Mouse (Mus musculus): ENCODE data around the gene Dnajc17.

The Dnajc17 gene

GRCm38 (mm10) chr2:119208344-119209175, at the start of gene Dnajc17, which contains the start of gene Zfyve19:
Gene Dnajc17, minus strand, starts transcription at chr2:119208795.
Gene Zfyve19, plus strand, starts transcription at chr2:119208617.
- DNase-seq (ENCODE audit: low spot score in 2 of 2): peak; percentile 98 to 99

GRCm38 (mm10) chr2:119254976-119255375, 46.4 kb upstream of the Dnajc17 start:
- no peak for DNase-seq (ENCODE audit: low spot score in 2 of 2)

- DNase-seq (ENCODE audit: low spot score in 2 of 2): peak; percentile 72 to 83
These were observed 42.4 kb upstream of the Dnajc17 start for GRCm38 (mm10) chr2:119250826-119251478.

GRCm38 (mm10) chr2:119250377-119250776, 41.8 kb upstream of the Dnajc17 start:
- no peak for DNase-seq (ENCODE audit: low spot score in 2 of 2)

GRCm38 (mm10) chr2:119249592-119250061, 41.0 kb upstream of the Dnajc17 start:
- no peak for DNase-seq (ENCODE audit: low spot score in 2 of 2)

- DNase-seq (ENCODE audit: low spot score in 2 of 2): no peak
These were observed 39.3 kb upstream of the Dnajc17 start for GRCm38 (mm10) chr2:119247904-119248303.

- DNase-seq (ENCODE audit: low spot score in 2 of 2): no peak
These were observed 36.7 kb upstream of the Dnajc17 start for GRCm38 (mm10) chr2:119245246-119245645.

- no peak for DNase-seq (ENCODE audit: low spot score in 2 of 2)
These were observed 34.0 kb upstream of the Dnajc17 start for GRCm38 (mm10) chr2:119242548-119242947.

- DNase-seq (ENCODE audit: low spot score in 2 of 2): no peak
These were observed 32.2 kb upstream of the Dnajc17 start for GRCm38 (mm10) chr2:119240819-119241186.

- DNase-seq (ENCODE audit: low spot score in 2 of 2): no peak
These were observed 31.7 kb upstream of the Dnajc17 start for GRCm38 (mm10) chr2:119240075-119240818.

- DNase-seq (ENCODE audit: low spot score in 2 of 2): no peak
These were observed 30.1 kb upstream of the Dnajc17 start for GRCm38 (mm10) chr2:119238671-119239070.

- no peak for DNase-seq (ENCODE audit: low spot score in 2 of 2)
These were observed 29.3 kb upstream of the Dnajc17 start for GRCm38 (mm10) chr2:119237871-119238220.

- DNase-seq (ENCODE audit: low spot score in 2 of 2): no peak
These were observed 28.7 kb upstream of the Dnajc17 start, which contains the start of gene Spint1 for GRCm38 (mm10) chr2:119237210-119237870. Gene Spint1, plus strand, starts transcription at chr2:119237362.

- DNase-seq (ENCODE audit: low spot score in 2 of 2): no peak
These were observed 28.2 kb upstream of the Dnajc17 start for GRCm38 (mm10) chr2:119236682-119237209.

- no peak for DNase-seq (ENCODE audit: low spot score in 2 of 2)
These were observed 21.4 kb upstream of the Dnajc17 start, which contains the start of gene Ppp1r14d for GRCm38 (mm10) chr2:119229775-119230704. Gene Ppp1r14d, minus strand, starts transcription at chr2:119229906.

- DNase-seq (ENCODE audit: low spot score in 2 of 2): no peak
These were observed 547 bp upstream of the Dnajc17 start for GRCm38 (mm10) chr2:119209176-119209507.

GRCm38 (mm10) chr2:119207961-119208343, 643 bp downstream of the Dnajc17 start:
- DNase-seq (ENCODE audit: low spot score in 2 of 2): no peak

GRCm38 (mm10) chr2:119203871-119204460, 4.6 kb downstream of the Dnajc17 start:
- no peak for DNase-seq (ENCODE audit: low spot score in 2 of 2)

- no peak for DNase-seq (ENCODE audit: low spot score in 2 of 2)
These were observed 5.6 kb downstream of the Dnajc17 start for GRCm38 (mm10) chr2:119202914-119203453.

- DNase-seq (ENCODE audit: low spot score in 2 of 2): no peak
These were observed 9.7 kb downstream of the Dnajc17 start for GRCm38 (mm10) chr2:119198934-119199333.
